Mouse (Mus musculus): ENCODE results near the gene Ttc7b.

GRCm38 (mm10) chr12:100264941-100265340 lies 255.7 kb downstream of the Ttc7b start:
- TF ChIP-seq CTCF (IDR thresholded peaks at IDR 0.05 in 2 of 3, conservative IDR thresholded peaks at IDR 0.05 in 1 of 3; ENCODE audit: control insufficient read depth in 1 of 3, insufficient read depth in 1 of 3, low read depth in 2 of 3, low read length in 3 of 3, poor library complexity in 1 of 3, severe bottlenecking in 1 of 3) (no peak), GATA1 (IDR thresholded peaks at IDR 0.05; ENCODE audit: low read depth, low read length) (no peak), POLR2A (IDR thresholded peaks at IDR 0.05; ENCODE audit: control insufficient read depth in 1 of 2, insufficient read depth in 1 of 2, low read depth in 1 of 2, low read length in 2 of 2, poor library complexity in 1 of 2) (no peak), GABPA (IDR thresholded peaks at IDR 0.05; ENCODE audit: low read depth, low read length) (no peak), EP300 (IDR thresholded peaks at IDR 0.05; ENCODE audit: low read depth in 1 of 2, low read length in 2 of 2) (no peak), NELFE (IDR thresholded peaks at IDR 0.05; ENCODE audit: low read depth, low read length) (no peak), USF1 (IDR thresholded peaks at IDR 0.05; ENCODE audit: low read depth, low read length) (no peak), POLR2AphosphoS2 (IDR thresholded peaks at IDR 0.05; ENCODE audit: low read length) (no peak), SMC3 (IDR thresholded peaks at IDR 0.05; ENCODE audit: low read depth, low read length) (no peak), NRF1 (IDR thresholded peaks at IDR 0.05; ENCODE audit: insufficient read depth, low read depth, low read length, poor library complexity, severe bottlenecking) (no peak), ZC3H11A (IDR thresholded peaks at IDR 0.05; ENCODE audit: low read depth, low read length) (no peak), BHLHE40 (IDR thresholded peaks at IDR 0.05; ENCODE audit: borderline replicate concordance, low read depth, low read length) (no peak)
